Mouse (Mus musculus) ES-Bruce4 (cell line): ENCODE measurements around the gene Nwd2.

Source experiments
- CTCF ChIP-seq: IDR thresholded peaks from one replicate; pipeline ENCODE4 v1.8.1; 2011; ENCODE audit warnings: low read depth, low read length
- EP300 ChIP-seq: IDR thresholded peaks from 2 replicates; pipeline ENCODE4 v1.6.1; 2011; ENCODE audit warnings: low read depth, low read length; ENCODE audit not compliant: insufficient read depth
- POLR2A ChIP-seq: IDR thresholded peaks from one replicate; pipeline ENCODE4 v1.8.1; 2011; ENCODE audit warnings: low read length; ENCODE audit not compliant: insufficient read depth

DNA sequence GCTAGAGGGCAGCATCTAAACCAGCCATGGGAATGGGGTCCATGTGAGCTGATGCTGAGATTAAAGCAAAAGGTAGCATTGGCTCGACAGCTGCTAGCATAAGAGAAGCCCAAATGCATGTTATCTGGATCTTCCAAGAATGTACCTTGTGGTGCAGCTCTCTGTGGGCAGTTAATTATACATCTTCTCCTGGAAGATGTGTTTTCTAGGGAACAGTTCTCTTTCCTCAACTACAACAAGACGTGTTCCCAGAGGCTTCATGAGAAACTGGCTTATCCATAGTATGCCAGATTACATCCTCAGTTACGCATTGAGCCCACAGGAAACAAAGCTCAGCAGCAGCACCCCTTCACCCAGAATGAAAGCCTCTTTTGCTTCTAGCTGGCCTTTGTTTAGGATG, 80.1 kb downstream of the Nwd2 start:
- TF ChIP-seq POLR2A (no peak), CTCF (no peak), EP300 (no peak)
